Mouse (Mus musculus) limb, embryonic 13.5 days (tissue): ENCODE data around the gene Car5a. TPM values are rescaled to one million over a fixed set of nuclear protein-coding genes. Genes with fewer than 3 reads are reported as not detected.

ENCODE experiments used
- ATAC-seq: fragments of 200-750 bp; cut with Nextera tagmentation; 2 replicates; pipeline ENCODE4 v1.8.0; 2017; ENCODE audit warnings: low read depth, moderate number of reproducible peaks, moderate TSS enrichment; ENCODE audit not compliant: low FRiP score
- H3K27ac ChIP-seq: fragments of 300-500 bp; sonication (generic); 2 replicates; pipeline ENCODE4 v1.5.1; 2015; ENCODE audit warnings: inconsistent platforms, mild to moderate bottlenecking, moderate library complexity
- H3K27me3 ChIP-seq: fragments of 300-500 bp; sonication (generic); 2 replicates; pipeline ENCODE4 v1.6.1; 2015; ENCODE audit warnings: mild to moderate bottlenecking, inconsistent platforms
- H3K36me3 ChIP-seq: fragments of 300-500 bp; sonication (generic); 2 replicates; pipeline ENCODE4 v1.6.1; 2015; ENCODE audit warnings: inconsistent platforms, mild to moderate bottlenecking, moderate library complexity
- H3K4me1 ChIP-seq: fragments of 300-500 bp; sonication (generic); 2 replicates; pipeline ENCODE4 v1.6.1; 2015; ENCODE audit warnings: inconsistent platforms
- H3K4me2 ChIP-seq: fragments of 300-500 bp; sonication (generic); replicated peaks from 2 replicates; pipeline ENCODE4 v1.6.1; 2015; ENCODE audit warnings: inconsistent platforms, mild to moderate bottlenecking, moderate library complexity
- H3K4me3 ChIP-seq: fragments of 300-500 bp; sonication (generic); 2 replicates; pipeline ENCODE4 v1.5.1; 2015; ENCODE audit warnings: moderate library complexity, mild to moderate bottlenecking, inconsistent platforms
- H3K9ac ChIP-seq: fragments of 300-500 bp; sonication (generic); 2 replicates; pipeline ENCODE4 v1.6.1; 2015; ENCODE audit warnings: mild to moderate bottlenecking, inconsistent platforms
- H3K9me3 ChIP-seq: fragments of 300-500 bp; sonication (generic); 2 replicates; pipeline ENCODE4 v1.6.1; 2016; ENCODE audit warnings: inconsistent platforms
- WGBS: fragments of 180-500 bp; shearing (Covaris S2); methylation state at CpG from one replicate; pipeline ENCODE4 v1.1.7; 2015; 5-methylcytosine and 5-hydroxymethylcytosine counted together
- polyA plus RNA-seq: library from polyadenylated mRNA; unstranded; fragments of >200 nt; fragmentation: Nextera tagmentation; extraction: Ambion mirVana; gene quantifications from 2 replicates; pipeline ENCODE4 v1.2.1, GENCODE M21; 2015

Car5a gene
- polyA plus RNA-seq, 1 experiment from 2014 or later = not detected

GRCm38 (mm10) chr8:121879712-121880111 lies 65.0 kb downstream of the Car5a start:
- H3K9me3 ChIP-seq = no peaks in the 10 kb centered on the region
- H3K9ac ChIP-seq = no peak overlapping the region
- H3K27ac ChIP-seq = no peak overlapping the region
- peaks cover 19% of the 10 kb centered on the region for H3K4me1 ChIP-seq
- H3K4me3 ChIP-seq = no peak overlapping the region
- no peak overlapping the region for H3K4me2 ChIP-seq
- no peaks in the 10 kb centered on the region for H3K27me3 ChIP-seq
- 91% methylated on average over 3 of the region's 3 CpGs for WGBS
- no peak for ATAC-seq
- H3K36me3 ChIP-seq = peaks cover 34% of the 10 kb centered on the region

GRCm38 (mm10) chr8:121877828-121878480 lies 66.8 kb downstream of the Car5a start:
- Histone ChIP-seq H3K4me1 (peaks cover 28% of the 10 kb centered on the region), H3K9me3 (no peaks in the 10 kb centered on the region), H3K9ac (no peak overlapping the region), H3K36me3 (peaks cover 16% of the 10 kb centered on the region), H3K4me3 (no peak overlapping the region), H3K27me3 (no peaks in the 10 kb centered on the region), H3K27ac (no peak overlapping the region), H3K4me2 (no peak overlapping the region)
- 85% methylated on average over 7 of the region's 7 CpGs for WGBS
- no peak for ATAC-seq

- no peak overlapping the region for H3K9ac ChIP-seq
- no peak overlapping the region for H3K4me2 ChIP-seq
- no peaks in the 10 kb centered on the region for H3K9me3 ChIP-seq
- no peak for ATAC-seq
- peaks cover 9% of the 10 kb centered on the region for H3K36me3 ChIP-seq
- H3K27ac ChIP-seq = no peak overlapping the region
- H3K4me1 ChIP-seq = peaks cover 33% of the 10 kb centered on the region
- no peaks in the 10 kb centered on the region for H3K27me3 ChIP-seq
- WGBS = 81% methylated on average over 5 of the region's 5 CpGs
- no peak overlapping the region for H3K4me3 ChIP-seq
These were observed 67.5 kb downstream of the Car5a start for GRCm38 (mm10) chr8:121877212-121877611.

GRCm38 (mm10) chr8:121875517-121875916 lies 69.2 kb downstream of the Car5a start:
- no peak for ATAC-seq
- Histone ChIP-seq H3K4me1 (peaks cover 36% of the 10 kb centered on the region), H3K9me3 (no peaks in the 10 kb centered on the region), H3K27me3 (no peaks in the 10 kb centered on the region), H3K36me3 (no peaks in the 10 kb centered on the region), H3K27ac (peak overlapping the region; percentile 45; the same call in 1 of the 2 replicates), H3K4me2 (no peak overlapping the region), H3K4me3 (no peak overlapping the region), H3K9ac (no peak overlapping the region)
- 77% methylated on average over 9 of the region's 9 CpGs for WGBS

- H3K4me2 ChIP-seq = no peak overlapping the region
- ATAC-seq = no peak
- no peak overlapping the region for H3K9ac ChIP-seq
- whole genome bisulfite sequencing = 24% methylated on average over 3 of the region's 3 CpGs
- peak overlapping the region; percentile 45 for H3K27ac ChIP-seq
- no peaks in the 10 kb centered on the region for H3K36me3 ChIP-seq
- H3K4me1 ChIP-seq = peaks cover 36% of the 10 kb centered on the region
- H3K27me3 ChIP-seq = no peaks in the 10 kb centered on the region
- H3K9me3 ChIP-seq = no peaks in the 10 kb centered on the region
- no peak overlapping the region for H3K4me3 ChIP-seq
These were observed 69.7 kb downstream of the Car5a start for GRCm38 (mm10) chr8:121875045-121875444.

- peak overlapping the region; percentile 25; the same call in 1 of the 2 replicates for H3K9ac ChIP-seq
- H3K27me3 ChIP-seq = no peaks in the 10 kb centered on the region
- peaks cover 36% of the 10 kb centered on the region for H3K4me1 ChIP-seq
- H3K36me3 ChIP-seq = no peaks in the 10 kb centered on the region
- ATAC-seq = peak; percentile 49; the same call in 1 of the 2 replicates
- H3K4me3 ChIP-seq = no peak overlapping the region
- WGBS = 48% methylated on average over 9 of the region's 9 CpGs
- H3K9me3 ChIP-seq = no peaks in the 10 kb centered on the region
- peak overlapping the region; percentile 45; the same call in 1 of the 2 replicates for H3K27ac ChIP-seq
- no peak overlapping the region for H3K4me2 ChIP-seq
These were observed 70.7 kb downstream of the Car5a start for GRCm38 (mm10) chr8:121874031-121874430.

GRCm38 (mm10) chr8:121871833-121872440 lies 72.8 kb downstream of the Car5a start:
- no peak overlapping the region for H3K4me3 ChIP-seq
- H3K4me1 ChIP-seq = peaks cover 40% of the 10 kb centered on the region
- no peaks in the 10 kb centered on the region for H3K9me3 ChIP-seq
- no peak; the same call in 1 of the 2 replicates for ATAC-seq
- peak overlapping the region; percentile 36 for H3K4me2 ChIP-seq
- no peaks in the 10 kb centered on the region for H3K36me3 ChIP-seq
- H3K27ac ChIP-seq = peak overlapping the region; percentile 15; the same call in 1 of the 2 replicates
- peak overlapping the region; percentile 50 for H3K9ac ChIP-seq
- WGBS = 13% methylated on average over 10 of the region's 10 CpGs
- H3K27me3 ChIP-seq = no peaks in the 10 kb centered on the region

- Histone ChIP-seq H3K4me1 (peaks cover 41% of the 10 kb centered on the region), H3K27ac (no peak overlapping the region), H3K27me3 (no peaks in the 10 kb centered on the region), H3K9me3 (no peaks in the 10 kb centered on the region), H3K4me3 (no peak overlapping the region), H3K4me2 (no peak overlapping the region), H3K9ac (no peak overlapping the region), H3K36me3 (no peaks in the 10 kb centered on the region)
- no peak for ATAC-seq
- 75% methylated on average over 2 of the region's 2 CpGs for WGBS
These were observed 74.5 kb downstream of the Car5a start for GRCm38 (mm10) chr8:121870190-121870589.

GRCm38 (mm10) chr8:121868896-121869295 lies 75.8 kb downstream of the Car5a start:
- Histone ChIP-seq H3K4me1 (peaks cover 29% of the 10 kb centered on the region), H3K27ac (no peak overlapping the region), H3K36me3 (no peaks in the 10 kb centered on the region), H3K4me3 (no peak overlapping the region), H3K27me3 (no peaks in the 10 kb centered on the region), H3K9ac (no peak overlapping the region), H3K9me3 (no peaks in the 10 kb centered on the region), H3K4me2 (no peak overlapping the region)
- no peak for ATAC-seq
- WGBS = 91% methylated on average over 7 of the region's 7 CpGs

GRCm38 (mm10) chr8:121868196-121868595 lies 76.5 kb downstream of the Car5a start:
- no peaks in the 10 kb centered on the region for H3K36me3 ChIP-seq
- no peak overlapping the region for H3K9ac ChIP-seq
- H3K27ac ChIP-seq = no peak overlapping the region
- H3K27me3 ChIP-seq = no peaks in the 10 kb centered on the region
- no peak for ATAC-seq
- 93% methylated on average over 5 of the region's 5 CpGs for WGBS
- no peak overlapping the region for H3K4me3 ChIP-seq
- H3K4me2 ChIP-seq = no peak overlapping the region
- H3K4me1 ChIP-seq = peaks cover 28% of the 10 kb centered on the region
- no peaks in the 10 kb centered on the region for H3K9me3 ChIP-seq
